Mouse (Mus musculus) heart, embryonic 15.5 days (tissue): ENCODE measurements around the gene Rora. TPM values are rescaled to one million over a fixed set of nuclear protein-coding genes. Genes with fewer than 3 reads are reported as not detected.

ENCODE experiments used
- ATAC-seq: fragments of 200-750 bp; cut with Nextera tagmentation; replicated peaks from 2 replicates; pipeline ENCODE4 v1.8.0; 2017; ENCODE audit warnings: low read depth, moderate TSS enrichment; ENCODE audit not compliant: insufficient number of reproducible peaks, insufficient read depth, low FRiP score
- H3K27ac ChIP-seq: fragments of 300-500 bp; sonication (generic); 2 replicates; pipeline ENCODE4 v1.5.1; 2015; ENCODE audit warnings: mild to moderate bottlenecking, inconsistent platforms
- H3K27me3 ChIP-seq: fragments of 300-500 bp; sonication (generic); 2 replicates; pipeline ENCODE4 v1.6.1; 2015; ENCODE audit warnings: inconsistent platforms
- H3K36me3 ChIP-seq: fragments of 300-500 bp; sonication (generic); 2 replicates; pipeline ENCODE4 v1.6.1; 2015; ENCODE audit warnings: mild to moderate bottlenecking, inconsistent platforms
- H3K4me1 ChIP-seq: fragments of 300-500 bp; sonication (generic); replicated peaks from 2 replicates; pipeline ENCODE4 v1.6.1; 2015; ENCODE audit warnings: inconsistent platforms
- H3K4me2 ChIP-seq: fragments of 300-500 bp; sonication (generic); 2 replicates; pipeline ENCODE4 v1.6.1; 2015; ENCODE audit warnings: inconsistent platforms, mild to moderate bottlenecking, moderate library complexity
- H3K4me3 ChIP-seq: fragments of 300-500 bp; sonication (generic); 2 replicates; pipeline ENCODE4 v1.5.1; 2015; ENCODE audit warnings: mild to moderate bottlenecking, inconsistent platforms
- H3K9ac ChIP-seq: fragments of 300-500 bp; sonication (generic); 2 replicates; pipeline ENCODE4 v1.6.1; 2015; ENCODE audit warnings: mild to moderate bottlenecking, inconsistent platforms
- H3K9me3 ChIP-seq: fragments of 300-500 bp; sonication (generic); replicated peaks from 2 replicates; pipeline ENCODE4 v1.6.1; 2016; ENCODE audit warnings: inconsistent platforms
- WGBS: fragments of 180-500 bp; shearing (Covaris S2); methylation state at CpG from one replicate; pipeline ENCODE4 v1.1.7; 2015; ENCODE audit warnings: mixed read lengths; 5-methylcytosine and 5-hydroxymethylcytosine counted together
- polyA plus RNA-seq: library from polyadenylated mRNA; unstranded; fragments of >200 nt; fragmentation: Nextera tagmentation; extraction: Ambion mirVana; gene quantifications from 2 replicates; pipeline ENCODE4 v1.2.1, GENCODE M21; 2015

The Rora gene
- polyA plus RNA-seq, 1 experiment from 2014 or later = 7.3 TPM

- Histone ChIP-seq H3K36me3 (no peaks in the 10 kb centered on the region), H3K9me3 (no peaks in the 10 kb centered on the region), H3K9ac (no peak overlapping the region), H3K4me3 (no peak overlapping the region), H3K27ac (no peak overlapping the region), H3K4me2 (no peak overlapping the region), H3K27me3 (no peaks in the 10 kb centered on the region), H3K4me1 (peaks cover 3% of the 10 kb centered on the region)
- 55% methylated on average over 3 of the region's 3 CpGs for WGBS
- no peak for ATAC-seq
Measured at GRCm38 (mm10) chr9:69246225-69246624, 592.6 kb downstream of the Rora start.

- WGBS = 85% methylated on average over 3 of the region's 3 CpGs
- no peaks in the 10 kb centered on the region for H3K27me3 ChIP-seq
- no peaks in the 10 kb centered on the region for H3K36me3 ChIP-seq
- H3K4me3 ChIP-seq = no peak overlapping the region
- peaks cover 3% of the 10 kb centered on the region for H3K4me1 ChIP-seq
- no peak overlapping the region for H3K4me2 ChIP-seq
- no peak for ATAC-seq
- no peaks in the 10 kb centered on the region for H3K9me3 ChIP-seq
- H3K27ac ChIP-seq = no peak overlapping the region
- H3K9ac ChIP-seq = no peak overlapping the region
Measured at GRCm38 (mm10) chr9:69249586-69249985, 596.0 kb downstream of the Rora start.

GRCm38 (mm10) chr9:69250326-69250725, 596.7 kb downstream of the Rora start:
- Histone ChIP-seq H3K27me3 (no peaks in the 10 kb centered on the region), H3K27ac (no peak overlapping the region), H3K4me2 (no peak overlapping the region), H3K4me1 (peaks cover 3% of the 10 kb centered on the region), H3K9ac (no peak overlapping the region), H3K36me3 (no peaks in the 10 kb centered on the region), H3K9me3 (no peaks in the 10 kb centered on the region), H3K4me3 (no peak overlapping the region)
- WGBS = 86% methylated on average over 8 of the region's 8 CpGs
- no peak for ATAC-seq

DNA sequence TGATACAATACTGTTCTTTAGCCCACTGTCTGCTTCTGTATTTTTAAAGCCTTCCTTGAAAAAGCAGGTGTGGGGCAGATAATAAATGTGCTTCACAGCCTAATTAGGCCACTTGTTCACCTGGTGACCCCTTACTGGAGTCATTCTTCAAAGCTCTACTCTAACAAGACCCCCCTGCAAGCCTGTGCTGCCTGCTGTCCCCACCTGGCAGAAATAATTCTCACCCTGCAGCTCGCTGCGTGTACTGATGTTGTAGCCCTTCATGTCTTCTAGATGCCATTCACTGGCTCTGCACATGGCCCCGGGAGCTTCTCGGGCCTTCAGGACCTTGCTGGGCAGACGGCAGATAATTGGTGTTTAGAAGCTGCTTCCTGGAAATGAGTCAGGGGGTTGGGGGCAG, 604.9 kb downstream of the Rora start:
- ATAC-seq = no peak
- WGBS = 73% methylated on average over 5 of the region's 5 CpGs
- H3K27me3 ChIP-seq = no peaks in the 10 kb centered on the region

GRCm38 (mm10) chr9:69259382-69259781, 605.8 kb downstream of the Rora start:
- H3K9me3 ChIP-seq = no peaks in the 10 kb centered on the region
- peak; percentile 85 for ATAC-seq
- peaks cover 7% of the 10 kb centered on the region for H3K4me1 ChIP-seq
- no peak overlapping the region for H3K9ac ChIP-seq
- no peaks in the 10 kb centered on the region for H3K27me3 ChIP-seq
- 10% methylated on average over 9 of the region's 9 CpGs for WGBS
- H3K4me2 ChIP-seq = peak overlapping the region; percentile 36
- H3K36me3 ChIP-seq = no peaks in the 10 kb centered on the region
- H3K27ac ChIP-seq = peak overlapping the region; percentile 27
- no peak overlapping the region for H3K4me3 ChIP-seq

More for the DNA sequence above, 604.9 kb downstream of the Rora start:
- H3K4me1 ChIP-seq = peaks cover 7% of the 10 kb centered on the region
- no peak overlapping the region for H3K9ac ChIP-seq
- no peak overlapping the region for H3K4me2 ChIP-seq
- H3K36me3 ChIP-seq = no peaks in the 10 kb centered on the region
- H3K4me3 ChIP-seq = no peak overlapping the region
- no peak overlapping the region for H3K27ac ChIP-seq
- H3K9me3 ChIP-seq = no peaks in the 10 kb centered on the region

GRCm38 (mm10) chr9:69265151-69265550, 611.6 kb downstream of the Rora start:
- no peaks in the 10 kb centered on the region for H3K27me3 ChIP-seq
- H3K36me3 ChIP-seq = no peaks in the 10 kb centered on the region
- no peaks in the 10 kb centered on the region for H3K9me3 ChIP-seq
- H3K27ac ChIP-seq = no peak overlapping the region
- no peak overlapping the region for H3K4me2 ChIP-seq
- no peak for ATAC-seq
- H3K4me3 ChIP-seq = no peak overlapping the region
- H3K4me1 ChIP-seq = no peaks in the 10 kb centered on the region; the same call in 1 of the 2 replicates
- H3K9ac ChIP-seq = no peak overlapping the region
- WGBS = 68% methylated on average over 7 of the region's 7 CpGs

- Histone ChIP-seq H3K4me2 (no peak overlapping the region), H3K4me3 (no peak overlapping the region), H3K27ac (no peak overlapping the region), H3K27me3 (no peaks in the 10 kb centered on the region), H3K36me3 (no peaks in the 10 kb centered on the region), H3K9me3 (no peaks in the 10 kb centered on the region), H3K4me1 (peaks cover 14% of the 10 kb centered on the region), H3K9ac (no peak overlapping the region)
- 67% methylated on average over 8 of the region's 8 CpGs for WGBS
- ATAC-seq = no peak
Measured at GRCm38 (mm10) chr9:69270374-69270773, 616.8 kb downstream of the Rora start.

DNA sequence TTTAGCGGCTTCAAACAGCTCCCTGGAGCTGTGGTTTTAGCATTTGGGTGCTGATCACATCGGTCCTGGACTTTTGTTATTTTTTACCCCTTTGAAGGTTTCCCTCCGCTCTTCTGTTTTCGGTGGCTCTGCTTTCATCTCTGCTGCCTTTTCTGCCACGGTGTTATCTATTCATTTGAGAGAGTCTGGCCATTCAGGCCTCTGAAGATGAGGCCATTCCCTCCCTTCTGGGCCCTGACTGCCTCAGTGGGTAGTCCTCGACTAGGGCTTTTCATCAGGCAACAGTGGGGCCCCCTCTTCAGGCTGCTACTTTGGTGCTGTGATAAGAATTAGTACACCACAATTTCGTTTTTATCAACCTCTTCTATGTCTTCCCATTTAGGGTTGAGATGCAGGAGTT, 617.3 kb downstream of the Rora start:
- Histone ChIP-seq H3K4me1 (peaks cover 14% of the 10 kb centered on the region), H3K36me3 (no peaks in the 10 kb centered on the region), H3K4me2 (no peak overlapping the region), H3K4me3 (no peak overlapping the region), H3K9ac (no peak overlapping the region), H3K27ac (no peak overlapping the region), H3K27me3 (no peaks in the 10 kb centered on the region), H3K9me3 (no peaks in the 10 kb centered on the region)
- no peak for ATAC-seq
- WGBS = 25% methylated on average over 7 of the region's 7 CpGs

DNA sequence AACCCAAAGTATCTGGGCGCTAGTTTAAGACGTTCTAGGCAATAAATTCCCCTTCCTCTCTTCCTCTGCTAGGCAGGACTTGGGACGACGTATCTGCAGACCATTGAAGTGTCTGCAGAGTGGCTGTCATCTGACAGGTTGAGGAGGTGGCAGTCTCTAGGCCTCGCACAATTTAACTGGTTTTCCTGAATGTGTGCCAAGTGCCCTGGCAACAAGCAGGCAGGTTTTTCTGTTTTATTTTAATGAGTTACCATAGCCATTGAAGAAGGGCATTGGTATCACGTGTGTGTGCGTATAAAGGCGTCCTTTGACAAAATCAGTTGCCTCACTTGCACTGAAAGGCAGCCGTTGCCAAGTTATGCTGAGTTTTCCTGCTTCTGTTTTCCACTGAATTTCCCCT, 619.3 kb downstream of the Rora start:
- 34% methylated on average over 9 of the region's 9 CpGs for WGBS
- Histone ChIP-seq H3K4me1 (peaks cover 19% of the 10 kb centered on the region), H3K4me3 (no peak overlapping the region), H3K27me3 (no peaks in the 10 kb centered on the region), H3K9me3 (no peaks in the 10 kb centered on the region), H3K27ac (peak overlapping the region; percentile 30), H3K4me2 (peak overlapping the region; percentile 30; the same call in 1 of the 2 replicates), H3K9ac (no peak overlapping the region), H3K36me3 (no peaks in the 10 kb centered on the region)
- ATAC-seq = no peak; the same call in 1 of the 2 replicates

DNA sequence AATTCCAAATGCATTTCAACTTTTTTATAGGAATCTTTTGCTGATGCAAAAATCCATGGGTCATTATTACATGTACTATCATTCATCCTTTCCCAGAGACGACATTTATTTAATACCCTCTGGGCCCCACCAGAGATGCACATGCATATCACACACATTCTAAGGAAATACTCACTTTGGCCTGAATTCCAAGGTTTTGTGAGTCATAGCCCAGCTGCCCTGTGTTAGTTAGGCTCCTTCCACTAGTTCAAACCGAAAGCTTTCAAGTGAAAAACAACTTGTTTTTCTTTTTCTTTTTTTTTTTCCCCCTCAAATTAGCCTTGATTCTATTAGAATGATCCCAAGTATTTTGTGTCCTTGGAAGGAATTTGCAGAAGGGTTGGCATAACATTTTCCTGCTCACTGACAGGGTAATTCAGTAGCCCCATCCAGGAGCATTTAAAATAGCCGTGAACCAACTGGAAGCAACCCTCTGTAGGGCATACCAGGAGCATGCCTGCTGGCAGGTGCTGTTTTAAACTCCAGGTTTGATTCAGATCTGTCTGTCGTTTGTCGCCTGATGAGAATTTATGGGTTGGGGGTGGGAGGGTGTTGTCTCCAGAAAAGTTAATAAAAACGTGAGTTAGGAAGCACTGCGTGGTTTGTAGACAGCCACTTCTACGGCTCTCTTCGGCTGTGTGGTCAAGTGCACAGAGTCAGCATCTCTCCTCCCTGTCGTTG, 621.3 kb downstream of the Rora start:
- WGBS = 71% methylated on average over 10 of the region's 10 CpGs
- no peaks in the 10 kb centered on the region for H3K36me3 ChIP-seq
- no peak for ATAC-seq
- no peak overlapping the region for H3K4me2 ChIP-seq
- no peak overlapping the region for H3K4me3 ChIP-seq
- peaks cover 19% of the 10 kb centered on the region for H3K4me1 ChIP-seq
- no peaks in the 10 kb centered on the region for H3K27me3 ChIP-seq
- H3K9ac ChIP-seq = no peak overlapping the region
- H3K9me3 ChIP-seq = no peaks in the 10 kb centered on the region
- H3K27ac ChIP-seq = no peak overlapping the region

GRCm38 (mm10) chr9:69277256-69277655, 623.7 kb downstream of the Rora start:
- H3K27me3 ChIP-seq = no peaks in the 10 kb centered on the region
- WGBS = 51% methylated on average over 10 of the region's 10 CpGs
- H3K9ac ChIP-seq = no peak overlapping the region
- no peaks in the 10 kb centered on the region for H3K9me3 ChIP-seq
- no peak for ATAC-seq
- no peak overlapping the region for H3K27ac ChIP-seq
- H3K4me3 ChIP-seq = no peak overlapping the region
- H3K4me1 ChIP-seq = peaks cover 16% of the 10 kb centered on the region
- no peaks in the 10 kb centered on the region for H3K36me3 ChIP-seq
- H3K4me2 ChIP-seq = no peak overlapping the region

DNA sequence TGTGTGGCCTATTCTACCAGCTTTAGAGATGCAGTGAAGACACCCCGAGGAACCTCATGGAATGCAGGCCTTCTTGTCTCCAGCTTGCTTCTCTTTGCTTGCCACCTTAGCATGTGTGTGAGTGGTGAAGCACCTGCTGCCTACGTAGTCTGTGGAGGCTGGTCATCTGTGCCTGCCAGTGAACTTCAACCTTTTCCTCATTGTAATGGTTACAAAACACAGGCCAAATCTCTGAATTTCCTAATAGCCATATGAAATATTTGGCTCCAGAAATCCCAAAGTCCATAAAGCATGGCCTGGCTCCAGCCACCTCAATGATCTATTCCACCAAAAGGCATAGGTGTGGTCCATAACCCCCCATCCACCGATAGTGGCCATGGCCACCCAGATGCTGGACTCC, 631.4 kb downstream of the Rora start:
- no peak overlapping the region for H3K4me3 ChIP-seq
- no peak overlapping the region for H3K4me2 ChIP-seq
- 87% methylated on average over 3 of the region's 3 CpGs for WGBS
- no peak overlapping the region for H3K27ac ChIP-seq
- H3K27me3 ChIP-seq = no peaks in the 10 kb centered on the region
- no peaks in the 10 kb centered on the region for H3K36me3 ChIP-seq
- H3K9ac ChIP-seq = no peak overlapping the region
- no peaks in the 10 kb centered on the region for H3K9me3 ChIP-seq
- ATAC-seq = no peak
- peaks cover 4% of the 10 kb centered on the region; the same call in 1 of the 2 replicates for H3K4me1 ChIP-seq
